Mouse (Mus musculus): Measurements from ENCODE around the gene Tnfsfm13. TPM values are rescaled to one million over a fixed set of nuclear protein-coding genes. Genes with fewer than 3 reads are reported as not detected.
"Not testable (repeated sequence)": the region's sequence is repeated elsewhere in the genome, so short reads cannot be mapped to it uniquely, and the experiment has no call there.

The Tnfsfm13 gene
- 1 to 10 TPM; 1.2 to 1.6 TPM for total RNA-seq (2021)
- long read RNA-seq, partial matches to known transcripts: 0 of 2 reads
- long read RNA-seq, other reads (novel, unspliced or antisense): 2 of 2 reads

DNA sequence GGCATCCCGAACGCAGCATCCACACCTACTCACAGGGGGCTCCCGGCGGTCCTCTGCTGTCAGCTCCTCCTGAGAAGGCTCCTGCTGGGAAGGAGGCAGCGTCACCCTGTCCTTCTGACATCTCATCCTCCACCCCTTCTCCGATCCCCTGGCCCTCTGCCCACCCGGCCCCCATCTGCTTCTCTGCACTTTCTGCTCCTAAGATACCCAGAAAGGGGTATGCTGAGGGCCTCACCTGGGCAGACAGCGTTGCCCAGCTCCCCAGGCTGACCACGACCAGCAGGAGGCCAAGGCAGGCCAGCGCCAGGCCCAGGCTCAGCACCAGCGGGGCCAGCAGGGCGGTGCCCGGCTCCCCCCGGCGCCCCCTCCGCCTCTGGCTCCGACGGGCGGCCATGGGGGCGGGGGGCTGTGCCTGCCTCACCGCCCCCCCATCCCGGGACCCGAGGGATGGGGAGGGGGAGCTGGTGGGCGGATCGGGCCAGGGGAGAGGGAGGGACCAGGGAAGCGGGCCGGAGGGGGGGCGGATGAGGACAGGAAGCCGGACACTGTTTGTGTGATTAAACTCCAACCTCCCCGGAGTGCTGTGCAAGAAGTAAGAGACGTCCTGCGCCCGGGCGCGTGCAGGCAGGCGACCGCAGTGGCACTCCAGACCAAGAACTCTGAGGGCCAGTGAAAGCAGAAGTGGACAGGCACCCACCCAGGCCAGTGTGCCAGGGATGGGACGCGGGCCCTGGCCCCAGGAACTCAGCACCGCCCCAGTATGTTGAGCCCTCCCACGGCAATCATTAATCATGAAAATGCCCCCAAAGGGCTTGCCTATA is at the start of gene Tnfsfm13, which contains the start of gene Tnfsf12:
Gene Tnfsfm13, minus strand, starts transcription at position 738 of the 821 bp plus-strand sequence.
Gene Tnfsf12, minus strand, starts transcription at position 489 of the 821 bp plus-strand sequence.
- DNase-seq (ENCODE audit: low spot score in 2 of 2): peak in 1 of 2 experiments; percentile 49

DNA sequence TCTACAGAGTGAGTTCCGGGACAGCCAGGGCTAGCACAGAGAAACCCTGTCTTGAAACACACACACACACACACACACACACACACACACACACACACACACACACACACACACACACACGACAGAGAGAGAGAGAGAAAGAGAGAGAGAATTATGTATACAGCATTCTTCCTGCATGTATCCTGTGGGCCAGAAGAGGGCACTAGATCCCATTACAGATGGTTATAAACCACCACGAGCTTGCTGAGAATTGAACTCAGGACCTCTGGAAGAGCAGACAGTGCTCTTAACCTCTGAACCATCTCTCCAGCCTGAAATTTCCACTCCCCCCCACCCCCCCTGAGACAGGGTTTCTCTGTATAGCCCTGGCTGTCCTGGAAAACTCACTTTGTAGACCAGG is 35.5 kb upstream of the Tnfsfm13 start:
- not testable (repeated sequence) for DNase-seq (ENCODE audit: low spot score in 2 of 2)

DNA sequence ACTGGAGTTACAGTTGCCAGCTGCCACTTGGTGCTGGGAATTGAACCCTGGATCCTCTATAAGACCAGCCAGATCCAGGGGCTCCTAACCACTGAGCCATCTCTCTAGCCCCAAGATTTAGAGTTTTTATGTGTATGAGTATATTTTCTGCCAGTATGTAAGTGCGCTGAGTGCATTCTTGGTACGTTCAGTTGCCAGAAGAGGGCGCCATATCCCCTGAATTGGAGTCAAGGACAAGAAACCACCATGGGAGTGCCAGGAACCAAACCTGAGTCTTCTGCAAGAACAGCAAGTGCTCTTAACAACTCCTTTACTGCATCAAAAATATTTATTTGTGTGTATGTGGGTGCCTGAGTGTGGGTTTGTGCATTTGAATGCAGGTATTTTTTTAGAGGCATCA is 33.2 kb upstream of the Tnfsfm13 start:
- DNase-seq (ENCODE audit: low spot score in 2 of 2): peak in 1 of 2 experiments; percentile 35

DNA sequence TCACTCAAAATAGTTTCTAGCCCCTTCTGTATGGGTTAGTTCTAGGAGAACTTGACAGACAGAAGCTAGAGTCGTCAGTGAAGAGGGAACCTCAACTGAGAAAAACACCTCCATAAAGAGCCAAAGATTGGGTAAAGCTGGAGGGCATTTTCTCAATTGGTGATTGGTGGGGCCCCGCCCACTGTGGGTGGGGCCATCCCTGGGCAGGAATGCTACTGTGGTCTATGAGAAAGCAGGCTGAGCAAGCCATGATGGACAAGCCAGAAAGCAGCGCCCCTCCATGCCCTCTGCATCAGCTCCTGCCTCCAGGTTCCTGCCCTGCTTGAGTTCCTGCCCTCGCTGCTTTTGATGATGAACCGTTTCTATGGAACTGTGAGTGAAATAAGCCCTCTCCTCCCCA is 30.1 kb upstream of the Tnfsfm13 start:
- no peak for DNase-seq (ENCODE audit: low spot score in 2 of 2)

DNA sequence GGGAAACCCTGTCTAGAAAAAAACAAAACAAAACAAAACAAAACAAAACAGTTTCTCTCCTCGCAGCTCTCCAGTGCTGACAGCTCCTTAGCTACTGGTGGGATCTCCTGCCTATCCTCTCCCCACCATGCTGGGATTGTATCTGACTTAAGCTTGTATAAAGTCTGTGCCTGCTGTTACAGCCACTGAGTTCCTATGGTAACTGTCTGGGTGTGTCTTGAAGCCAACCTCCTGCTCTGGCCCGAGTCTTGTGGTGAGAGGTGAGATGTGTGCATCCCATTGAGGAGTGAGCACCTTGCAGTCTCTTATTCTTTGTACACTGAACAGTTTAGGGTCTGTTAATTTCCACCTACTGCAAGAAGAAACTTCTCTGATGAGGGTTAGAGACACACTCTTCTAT is 27.2 kb upstream of the Tnfsfm13 start:
- no peak for DNase-seq (ENCODE audit: low spot score in 2 of 2)

DNA sequence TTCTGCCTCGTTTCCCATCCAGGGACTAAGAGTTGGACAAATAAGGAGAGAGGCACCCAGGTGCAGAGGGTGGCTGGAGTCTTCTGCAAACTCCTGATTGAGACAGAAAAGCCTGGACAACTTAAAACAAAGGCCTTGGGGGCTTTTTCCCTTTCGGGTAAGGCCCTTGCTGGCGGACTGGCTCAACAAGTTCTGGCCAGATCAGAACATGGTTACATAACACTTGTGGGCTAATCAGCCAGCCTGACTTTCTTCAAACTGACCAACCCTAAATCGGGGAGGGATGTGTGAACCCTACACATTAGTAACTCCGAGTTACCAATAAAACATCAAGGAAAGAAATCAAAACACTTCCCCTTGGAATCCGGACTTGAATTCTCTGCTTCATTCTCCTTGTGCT is 25.0 kb upstream of the Tnfsfm13 start:
- DNase-seq (ENCODE audit: low spot score in 2 of 2): no peak

DNA sequence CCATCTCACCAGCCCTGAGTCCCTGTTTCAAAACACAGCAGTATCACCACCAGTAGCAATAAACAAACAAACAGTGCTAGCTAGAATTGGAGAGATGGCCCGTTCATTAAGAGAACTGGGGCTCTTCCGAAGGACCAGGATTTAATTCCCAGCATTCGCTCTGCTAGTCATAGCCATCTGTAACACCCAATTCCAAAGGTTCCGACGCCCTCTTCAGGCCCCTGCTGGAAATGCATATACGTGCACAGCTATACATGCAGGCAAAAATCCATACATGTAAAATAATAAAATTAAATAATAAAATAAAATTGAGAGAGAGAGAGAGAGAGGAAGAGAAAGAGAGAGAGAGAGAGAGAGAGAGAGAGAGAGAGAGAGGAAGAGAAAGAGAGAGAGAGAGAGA is 23.5 kb upstream of the Tnfsfm13 start:
- DNase-seq (ENCODE audit: low spot score in 2 of 2): no peak

DNA sequence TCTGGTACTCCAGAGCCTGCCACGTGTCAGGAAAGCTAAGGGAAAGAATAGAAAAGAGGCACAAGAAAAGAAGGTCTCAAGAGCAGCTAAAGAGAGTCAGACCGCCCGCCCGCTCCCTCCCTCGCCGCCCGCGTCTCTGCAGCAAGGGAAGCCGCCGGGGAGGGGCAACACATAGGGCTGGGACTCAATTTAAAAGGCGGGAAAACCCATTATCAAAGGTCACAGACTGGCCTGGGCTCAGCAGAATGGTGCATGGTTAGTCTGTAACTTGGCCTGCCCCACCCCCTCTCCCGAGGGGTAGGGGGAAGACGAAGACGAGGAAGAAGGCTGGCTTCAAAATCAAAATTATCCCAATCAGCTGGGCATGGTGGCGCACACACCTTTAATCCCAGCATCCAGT is 22.8 kb upstream of the Tnfsfm13 start:
- no peak for DNase-seq (ENCODE audit: low spot score in 2 of 2)

DNA sequence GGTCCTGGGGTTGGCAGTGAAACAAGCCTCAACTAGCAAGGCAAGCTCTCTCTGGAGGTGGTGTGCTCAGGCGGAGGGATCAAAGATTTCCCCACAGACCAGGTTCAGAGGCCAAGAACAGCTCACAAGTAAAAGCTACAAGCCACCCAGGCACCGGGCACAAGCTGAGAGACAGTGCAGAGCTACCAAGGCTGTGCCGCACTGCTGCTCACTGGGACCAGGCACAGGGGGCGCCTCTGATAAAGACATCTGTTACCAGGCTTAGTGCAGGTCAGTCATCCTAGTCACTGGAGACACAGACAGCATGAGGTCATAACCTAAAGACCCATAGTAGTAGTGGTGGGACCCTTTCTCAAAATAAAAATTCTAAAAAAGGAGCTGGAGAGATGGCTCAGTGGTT is 21.1 kb upstream of the Tnfsfm13 start:
- DNase-seq (ENCODE audit: low spot score in 2 of 2): no peak

DNA sequence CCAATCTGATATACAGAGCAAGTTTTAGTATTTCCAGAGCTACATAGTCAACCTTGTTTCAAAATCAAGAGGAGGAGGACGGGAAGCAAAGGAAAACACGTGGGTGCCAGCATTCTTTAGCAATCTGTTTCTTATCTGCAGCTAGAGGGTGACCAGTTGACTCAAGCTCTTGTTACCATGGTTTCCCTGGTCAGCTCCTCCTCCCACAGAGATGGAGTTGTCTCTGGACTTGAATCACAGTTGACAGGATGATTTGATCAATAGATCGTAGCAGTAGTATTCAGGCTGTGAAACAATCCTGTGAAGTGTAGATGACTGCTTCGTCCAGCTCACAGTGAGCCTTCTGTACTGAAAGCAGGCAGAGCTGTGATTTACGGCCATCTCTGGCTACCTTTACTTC is 20.0 kb upstream of the Tnfsfm13 start:
- DNase-seq (ENCODE audit: low spot score in 2 of 2): peak in 1 of 2 experiments; percentile 21

DNA sequence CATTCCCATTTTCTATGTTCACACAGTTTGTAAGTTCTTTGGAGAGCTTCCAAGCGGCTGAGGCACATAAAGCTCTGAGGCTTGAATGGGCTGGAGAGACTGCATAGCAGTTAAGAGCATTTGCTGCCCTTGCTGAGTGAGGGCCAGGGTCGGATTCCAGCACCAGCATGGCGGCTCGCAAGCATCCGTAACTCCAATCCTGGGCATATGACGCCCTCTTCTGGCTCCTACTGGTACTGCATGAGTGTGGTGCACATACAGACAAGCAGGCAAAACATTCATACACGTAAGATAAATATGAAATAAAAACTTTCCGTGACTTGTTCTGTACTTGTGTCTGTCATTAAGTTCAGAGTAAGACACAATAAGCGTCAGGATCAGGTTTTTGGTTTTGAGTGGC is 19.6 kb upstream of the Tnfsfm13 start:
- peak in 1 of 2 experiments; percentile 9 for DNase-seq (ENCODE audit: low spot score in 2 of 2)

DNA sequence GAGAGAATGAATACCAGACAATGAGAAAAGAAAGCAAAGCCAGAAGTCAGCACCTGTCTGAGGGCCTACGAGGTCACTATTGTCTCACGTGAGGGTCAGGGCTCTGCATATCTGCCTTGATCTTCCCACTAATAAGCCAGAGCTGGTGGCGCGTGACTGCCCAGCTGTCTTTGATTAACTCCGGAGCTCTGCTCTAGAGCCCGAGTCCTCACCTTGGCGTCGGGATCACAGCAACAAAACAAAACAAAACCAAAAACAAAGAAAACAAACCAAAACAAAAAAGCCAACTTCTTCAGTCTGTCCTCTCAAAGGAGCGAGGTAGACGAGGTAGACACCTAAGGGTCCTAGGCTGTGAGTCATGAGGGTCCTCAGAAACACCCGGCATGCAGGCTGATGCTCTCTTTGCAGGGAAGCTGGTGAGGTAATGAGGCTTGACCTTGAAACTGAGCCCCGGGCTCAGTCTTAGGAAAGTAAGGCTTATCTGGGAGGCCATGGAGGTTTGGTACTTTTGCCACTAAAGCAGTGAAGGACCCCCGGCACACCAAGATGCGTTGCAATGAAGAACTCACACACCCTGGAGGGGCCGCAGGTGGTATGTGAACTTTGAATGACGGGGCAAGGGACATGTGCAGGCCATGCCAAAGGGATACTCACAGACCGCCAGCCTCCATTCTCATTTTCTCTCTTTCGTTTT is 18.9 kb upstream of the Tnfsfm13 start:
- no peak for DNase-seq (ENCODE audit: low spot score in 2 of 2)

DNA sequence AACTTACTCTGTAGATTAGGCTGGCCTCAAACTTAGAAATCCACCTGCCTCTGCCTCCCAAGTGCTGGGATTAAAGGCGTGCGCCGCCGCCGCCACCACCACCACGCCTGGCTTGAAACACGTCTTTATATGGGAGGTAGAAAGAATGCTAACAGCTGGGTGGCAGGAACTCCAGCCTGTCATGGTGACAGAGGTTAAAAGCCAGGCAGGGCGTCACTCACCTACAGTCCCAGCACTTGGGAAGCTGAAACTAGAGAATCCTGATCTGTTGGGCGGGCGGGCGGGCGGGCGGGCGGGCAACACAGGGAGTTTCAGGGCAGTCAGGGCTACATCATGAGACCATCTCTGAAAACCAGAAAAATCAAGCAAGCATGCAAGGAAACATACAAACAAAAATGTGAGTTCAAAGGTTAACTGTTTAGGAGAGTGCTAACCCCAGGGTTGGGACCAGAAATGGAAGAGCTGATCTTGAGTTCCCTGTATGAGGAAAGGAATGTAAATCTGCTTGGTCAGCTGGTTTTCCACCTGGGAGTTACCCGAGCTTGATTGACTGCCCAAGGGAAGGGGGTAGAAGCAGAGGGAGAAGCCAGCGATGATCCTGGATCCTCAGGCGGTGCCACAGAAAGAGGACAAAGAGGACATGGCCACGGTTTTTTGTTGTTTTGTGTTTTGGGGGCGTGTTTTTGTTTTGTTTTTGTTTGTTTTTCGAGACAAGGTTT is 17.2 kb upstream of the Tnfsfm13 start:
- no peak for DNase-seq (ENCODE audit: low spot score in 2 of 2)

DNA sequence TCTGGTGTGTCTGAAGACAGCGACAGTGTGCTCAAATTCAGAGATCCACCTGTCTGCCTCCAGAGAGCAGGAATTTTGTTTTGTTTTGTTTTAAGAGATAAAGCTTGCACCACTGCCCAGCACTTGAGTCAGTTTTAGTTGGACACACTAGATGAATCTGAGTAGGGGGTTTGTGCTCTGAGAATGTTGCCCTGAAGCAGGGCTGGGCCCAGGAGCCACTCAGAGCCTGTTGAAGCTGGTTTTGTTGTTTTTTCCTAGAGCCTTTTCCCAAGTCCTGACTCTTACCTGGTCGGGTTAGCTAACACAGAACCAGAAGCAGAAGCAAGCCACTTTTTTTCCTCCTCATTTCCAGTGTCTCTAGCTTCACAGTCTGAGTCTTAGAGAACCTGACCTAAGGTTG is 15.2 kb upstream of the Tnfsfm13 start:
- no peak for DNase-seq (ENCODE audit: low spot score in 2 of 2)

DNA sequence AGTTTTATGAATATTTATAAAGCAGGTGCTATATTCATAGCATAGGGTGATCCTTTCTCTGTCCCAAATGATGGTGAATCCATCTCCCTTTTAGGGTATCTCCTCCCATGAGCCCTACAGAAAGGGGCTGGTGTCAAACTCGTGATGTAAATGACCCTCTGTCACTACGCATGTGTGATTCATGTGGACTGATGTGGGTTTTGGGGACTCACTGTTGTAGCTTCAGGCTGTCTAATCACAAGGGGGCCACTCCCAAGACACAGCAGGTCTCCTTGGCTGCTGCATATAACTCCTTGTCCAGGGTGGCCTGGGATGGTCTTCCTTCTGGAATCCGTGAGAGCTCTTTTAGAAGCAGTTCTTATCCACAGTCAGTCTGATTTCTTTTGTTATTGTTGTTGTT is 14.6 kb upstream of the Tnfsfm13 start:
- no peak for DNase-seq (ENCODE audit: low spot score in 2 of 2)

DNA sequence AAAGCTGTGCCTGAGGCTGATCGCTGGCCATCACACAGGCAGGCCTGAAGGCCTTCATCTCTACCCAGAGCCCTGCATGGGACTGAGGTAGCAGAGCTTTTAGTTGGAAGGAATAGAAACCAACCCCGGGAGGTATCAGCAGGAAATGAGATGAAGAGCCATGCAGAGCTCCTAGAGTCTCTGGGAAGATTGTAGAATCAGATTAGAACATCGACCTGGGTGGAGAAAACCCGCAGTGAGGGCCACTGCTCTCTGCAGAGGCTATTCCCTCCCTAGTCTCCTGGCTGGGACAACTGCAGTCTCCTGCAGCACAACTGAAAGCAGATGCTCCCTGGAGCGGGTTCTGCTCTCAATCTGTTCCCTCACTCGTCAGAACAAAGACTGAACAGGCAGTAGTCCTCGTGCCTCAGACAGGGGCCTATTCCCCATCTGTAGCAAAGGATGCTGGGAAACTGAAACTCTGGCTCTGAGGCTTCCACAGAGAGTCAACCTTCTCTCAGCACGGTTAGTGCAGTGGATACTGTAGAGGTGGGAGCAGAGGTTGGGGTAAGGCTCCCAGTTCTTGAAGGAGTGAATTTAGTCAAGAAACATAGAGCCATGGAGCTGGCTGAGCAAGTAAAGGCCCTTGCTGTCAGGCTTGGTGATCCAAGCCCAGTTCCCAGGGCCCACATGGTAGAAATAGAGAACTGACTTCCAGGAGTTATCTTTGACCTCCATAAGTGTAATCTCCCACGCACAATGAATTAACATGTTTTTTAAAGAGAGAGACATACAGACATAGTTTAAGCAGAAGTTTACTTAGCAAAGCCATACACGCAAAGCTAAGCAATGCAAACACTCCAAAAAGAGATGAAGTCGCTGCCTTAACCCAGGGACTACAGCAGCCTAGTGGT is 13.9 kb upstream of the Tnfsfm13 start:
- DNase-seq (ENCODE audit: low spot score in 2 of 2): peak in 1 of 2 experiments; percentile 60

DNA sequence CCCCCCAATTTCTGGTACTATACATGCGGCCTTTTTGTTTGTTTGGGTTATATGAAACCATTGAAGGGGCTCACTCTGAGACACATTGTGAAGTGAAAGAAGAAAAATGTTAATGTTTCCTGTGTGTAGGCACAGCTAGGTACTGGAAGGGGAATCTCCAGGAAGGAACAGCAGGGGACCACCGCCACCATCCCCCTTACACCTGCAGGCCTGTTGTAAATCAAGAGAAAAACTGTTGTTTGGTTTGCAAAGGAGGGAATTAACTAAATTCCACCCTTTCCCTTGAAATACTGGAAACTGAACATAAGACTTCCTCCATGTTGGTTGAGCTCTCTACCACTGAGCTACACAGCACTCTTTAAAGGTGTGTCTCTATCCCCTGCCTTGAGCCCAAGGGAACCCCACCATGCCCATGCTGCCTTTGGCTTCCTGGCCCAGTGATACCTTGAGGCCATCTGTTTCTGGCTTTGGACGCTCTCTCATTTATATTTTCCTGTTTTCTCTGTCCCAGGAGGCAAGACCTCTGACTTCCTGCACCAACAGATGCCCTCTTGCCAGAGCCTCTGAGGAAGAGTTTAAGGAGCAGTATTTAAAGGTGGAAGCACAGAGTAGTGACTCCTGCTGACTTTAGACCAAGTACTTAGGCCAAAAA is 12.8 kb upstream of the Tnfsfm13 start:
- DNase-seq (ENCODE audit: low spot score in 2 of 2): no peak

DNA sequence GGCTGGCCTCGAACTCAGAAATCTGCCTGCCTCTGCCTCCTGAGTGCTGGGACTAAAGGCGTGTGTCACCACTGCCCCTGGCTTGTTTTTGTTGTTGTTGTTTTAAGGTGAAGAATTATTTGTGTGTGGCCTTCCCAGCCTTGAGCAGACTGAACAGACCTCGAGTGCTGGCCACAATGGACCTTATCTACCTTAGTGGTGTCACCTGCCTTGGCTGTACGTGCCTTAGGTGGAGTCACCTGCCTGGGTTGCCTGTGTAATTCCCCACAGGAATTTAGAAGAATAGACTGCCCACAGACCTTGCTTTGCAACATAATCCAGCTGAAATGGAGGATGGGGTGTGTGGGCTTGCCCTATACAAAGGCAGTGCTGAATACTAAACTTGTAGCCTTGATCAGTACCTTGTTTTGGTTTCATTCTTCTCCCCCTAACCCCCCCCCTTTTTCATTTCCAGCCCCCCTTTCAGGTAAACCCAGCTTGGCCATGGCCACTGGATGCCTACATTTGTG is 12.0 kb upstream of the Tnfsfm13 start:
- no peak for DNase-seq (ENCODE audit: low spot score in 2 of 2)

DNA sequence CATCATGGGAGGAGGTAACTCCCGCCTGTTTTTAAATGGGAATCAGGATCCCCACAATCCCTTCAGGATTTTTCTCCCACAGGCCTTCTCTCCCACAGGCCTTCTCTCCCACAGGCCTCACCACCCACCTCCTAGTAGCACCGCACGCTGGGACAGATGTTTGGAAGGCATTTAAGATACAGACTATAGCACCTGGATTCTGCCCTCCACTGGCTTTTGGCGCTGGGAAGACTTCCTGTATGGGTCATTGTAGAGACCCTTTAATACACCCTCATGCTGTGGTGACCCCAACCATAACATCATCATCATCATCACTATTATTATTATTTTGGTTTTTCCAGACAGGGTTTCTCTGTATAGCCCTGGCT is 11.6 kb upstream of the Tnfsfm13 start:
- no peak for DNase-seq (ENCODE audit: low spot score in 2 of 2)
